Mouse (Mus musculus): ENCODE measurements at regions not wholly inside any gene's neighbourhood (a gene's known extent, or its start where the extent isn't known, plus 50 kb on each side); places are given as distances from the start of the nearest gene placed in this dataset.

DNA sequence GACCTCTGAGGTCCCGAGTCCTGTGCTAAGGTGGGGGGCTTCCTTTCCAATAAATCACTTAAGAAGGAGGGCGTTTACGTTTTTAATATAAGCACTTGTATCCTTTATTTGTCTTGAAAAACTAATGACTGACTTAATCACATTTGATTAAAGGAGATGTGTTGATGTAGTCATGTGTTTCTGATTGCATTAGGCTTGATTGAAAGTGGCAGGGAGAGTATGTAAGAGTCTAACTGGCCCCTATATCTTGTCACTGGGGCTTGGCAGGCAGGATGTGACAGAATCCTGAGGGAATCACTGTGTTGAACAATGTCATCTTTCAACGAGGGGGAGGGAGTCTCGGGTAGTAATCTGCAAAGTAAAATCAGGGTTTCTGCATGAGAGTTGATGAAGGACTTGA, 316.7 kb downstream of the Insc start:
- Histone ChIP-seq H3K36me3 (ENCODE audit: control insufficient read depth, insufficient read depth, low read length) (no peaks in the 10 kb centered on the region), H3K9ac (ENCODE audit: low read depth, low read length) (no peak overlapping the region), H3K27me3 (replicated peaks; ENCODE audit: control insufficient read depth, insufficient read depth, low read length) (0 out of 2 replicates have a peak, but pooled peaks cover 2% of the 10 kb centered on the region), H3K9me3 (ENCODE audit: control insufficient read depth, low read length) (no peaks in the 10 kb centered on the region), H3K27ac (ENCODE audit: low read length) (no peak overlapping the region), H3K4me1 (ENCODE audit: control insufficient read depth, insufficient read depth, low read length) (0 out of 2 replicates have a peak, but pooled peaks cover 3% of the 10 kb centered on the region), H3K4me2 (ENCODE audit: low read depth, low read length) (no peak overlapping the region), H3K4me3 (ENCODE audit: low read length) (no peak overlapping the region)
- no peak for ATAC-seq
- WGBS: 47% methylated on average over 5 of the region's 5 CpGs

DNA sequence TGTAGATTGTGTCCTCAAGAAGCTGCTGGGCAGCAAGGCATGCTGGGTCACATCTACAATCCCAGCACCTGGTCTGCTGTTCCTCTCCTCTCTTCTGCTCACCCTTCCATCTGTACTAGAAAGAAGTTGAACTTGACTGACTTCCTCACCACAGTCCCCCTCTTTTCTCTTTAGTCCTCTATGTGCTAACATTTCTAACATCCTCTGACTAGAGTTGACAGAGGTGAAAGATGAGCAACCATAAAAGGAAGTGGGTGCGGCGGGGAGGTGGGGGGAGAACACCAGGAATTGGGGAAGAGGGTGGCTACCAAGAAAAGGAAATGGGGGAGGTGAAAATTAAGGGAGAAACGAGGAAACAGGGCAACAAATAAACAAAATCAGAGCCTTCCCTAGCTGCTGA, 319.3 kb downstream of the Insc start:
- ATAC-seq: no peak
- no peak overlapping the region for H3K27ac ChIP-seq (ENCODE audit: low read length)
- H3K27me3 ChIP-seq (replicated peaks; ENCODE audit: control insufficient read depth, insufficient read depth, low read length): 0 out of 2 replicates have a peak, but pooled peaks cover under 1% of the 10 kb centered on the region
- no peaks in the 10 kb centered on the region for H3K36me3 ChIP-seq (ENCODE audit: control insufficient read depth, insufficient read depth, low read length)
- no peaks in the 10 kb centered on the region for H3K4me1 ChIP-seq (ENCODE audit: control insufficient read depth, insufficient read depth, low read length)
- no peak overlapping the region for H3K9ac ChIP-seq (ENCODE audit: low read depth, low read length)
- WGBS: 53% methylated on average over 3 of the region's 3 CpGs
- no peak overlapping the region for H3K4me3 ChIP-seq (ENCODE audit: low read length)
- no peaks in the 10 kb centered on the region for H3K9me3 ChIP-seq (ENCODE audit: control insufficient read depth, low read length)
- H3K4me2 ChIP-seq (ENCODE audit: low read depth, low read length): no peak overlapping the region

DNA sequence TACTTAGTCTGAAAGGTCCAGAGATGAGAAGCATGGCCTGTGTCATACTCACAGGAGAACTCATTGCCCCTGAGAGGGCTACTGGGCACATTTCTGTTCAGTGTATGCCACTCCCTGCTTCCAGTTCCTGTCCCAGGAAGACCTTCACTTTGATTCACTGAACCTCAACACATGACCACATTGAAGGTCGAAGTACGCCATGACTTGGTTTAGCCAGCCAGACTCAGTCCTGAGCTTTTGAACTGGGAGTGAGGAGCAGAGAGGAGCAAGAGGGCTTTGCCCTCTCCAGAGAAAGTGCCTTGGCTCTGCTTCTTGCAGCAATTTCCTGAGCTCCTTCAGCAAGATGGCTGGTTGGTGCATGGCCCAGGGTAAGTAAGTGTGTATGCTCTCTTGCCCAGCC, 324.1 kb downstream of the Insc start:
- 96% methylated on average over 2 of the region's 2 CpGs for WGBS
- no peak for ATAC-seq
- H3K27ac ChIP-seq (ENCODE audit: low read length): no peak overlapping the region

DNA sequence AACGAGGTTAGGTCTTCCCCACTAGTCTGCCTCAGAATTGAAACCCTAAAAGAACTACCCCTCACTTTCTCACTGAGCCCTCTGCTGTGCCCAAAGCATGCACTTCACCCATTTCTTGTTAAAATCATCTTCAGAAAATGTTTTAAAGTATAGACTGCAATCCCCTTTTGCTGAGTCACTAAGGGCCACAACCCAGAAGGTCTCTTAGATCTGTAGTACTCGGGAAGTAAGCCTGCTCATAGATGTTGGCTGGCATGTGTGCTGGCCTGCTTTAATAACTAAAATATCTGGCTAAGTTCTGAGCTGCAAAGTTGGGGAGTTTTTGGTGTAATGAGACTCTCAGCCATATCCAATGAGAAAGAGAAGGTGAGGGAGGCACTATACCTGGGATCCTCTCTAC, 329.9 kb downstream of the Insc start:
- no peak overlapping the region for H3K27ac ChIP-seq (ENCODE audit: low read length)
- no peak overlapping the region for H3K4me2 ChIP-seq (ENCODE audit: low read depth, low read length)
- no peaks in the 10 kb centered on the region for H3K9me3 ChIP-seq (ENCODE audit: control insufficient read depth, low read length)
- WGBS: 72% methylated on average over 2 of the region's 2 CpGs
- no peaks in the 10 kb centered on the region for H3K4me1 ChIP-seq (ENCODE audit: control insufficient read depth, insufficient read depth, low read length)
- H3K9ac ChIP-seq (ENCODE audit: low read depth, low read length): no peak overlapping the region
- no peak overlapping the region for H3K4me3 ChIP-seq (ENCODE audit: low read length)
- no peaks in the 10 kb centered on the region for H3K27me3 ChIP-seq (replicated peaks; ENCODE audit: control insufficient read depth, insufficient read depth, low read length)
- H3K36me3 ChIP-seq (ENCODE audit: control insufficient read depth, insufficient read depth, low read length): no peaks in the 10 kb centered on the region
- ATAC-seq: no peak

More for the DNA sequence above, 324.1 kb downstream of the Insc start:
- no peak overlapping the region for H3K9ac ChIP-seq (ENCODE audit: low read depth, low read length)
- no peaks in the 10 kb centered on the region for H3K27me3 ChIP-seq (replicated peaks; ENCODE audit: control insufficient read depth, insufficient read depth, low read length)
- no peaks in the 10 kb centered on the region for H3K36me3 ChIP-seq (ENCODE audit: control insufficient read depth, insufficient read depth, low read length)
- H3K4me3 ChIP-seq (ENCODE audit: low read length): no peak overlapping the region
- H3K9me3 ChIP-seq (ENCODE audit: control insufficient read depth, low read length): no peaks in the 10 kb centered on the region
- no peak overlapping the region for H3K4me2 ChIP-seq (ENCODE audit: low read depth, low read length)
- no peaks in the 10 kb centered on the region for H3K4me1 ChIP-seq (ENCODE audit: control insufficient read depth, insufficient read depth, low read length)

- ATAC-seq: no peak
- Histone ChIP-seq H3K4me3 (ENCODE audit: low read length) (no peak overlapping the region), H3K27ac (ENCODE audit: low read length) (no peak overlapping the region), H3K4me2 (ENCODE audit: low read depth, low read length) (no peak overlapping the region), H3K36me3 (ENCODE audit: control insufficient read depth, insufficient read depth, low read length) (no peaks in the 10 kb centered on the region), H3K27me3 (replicated peaks; ENCODE audit: control insufficient read depth, insufficient read depth, low read length) (no peaks in the 10 kb centered on the region), H3K9ac (ENCODE audit: low read depth, low read length) (no peak overlapping the region), H3K9me3 (ENCODE audit: control insufficient read depth, low read length) (no peaks in the 10 kb centered on the region), H3K4me1 (ENCODE audit: control insufficient read depth, insufficient read depth, low read length) (no peaks in the 10 kb centered on the region)
- WGBS: 89% methylated on average over 4 of the region's 4 CpGs
Observed at GRCm38 (mm10) chr7:115076781-115077180, 333.3 kb downstream of the Insc start.

- Histone ChIP-seq H3K27ac (ENCODE audit: low read length) (no peak overlapping the region), H3K36me3 (ENCODE audit: control insufficient read depth, insufficient read depth, low read length) (no peaks in the 10 kb centered on the region), H3K27me3 (replicated peaks; ENCODE audit: control insufficient read depth, insufficient read depth, low read length) (no peaks in the 10 kb centered on the region), H3K4me3 (ENCODE audit: low read length) (no peak overlapping the region), H3K4me1 (ENCODE audit: control insufficient read depth, insufficient read depth, low read length) (no peaks in the 10 kb centered on the region), H3K9ac (ENCODE audit: low read depth, low read length) (no peak overlapping the region), H3K4me2 (ENCODE audit: low read depth, low read length) (no peak overlapping the region), H3K9me3 (ENCODE audit: control insufficient read depth, low read length) (no peaks in the 10 kb centered on the region)
- no peak for ATAC-seq
- 82% methylated on average over 3 of the region's 3 CpGs for WGBS
Observed at GRCm38 (mm10) chr7:115084711-115085380, 341.4 kb downstream of the Insc start.

DNA sequence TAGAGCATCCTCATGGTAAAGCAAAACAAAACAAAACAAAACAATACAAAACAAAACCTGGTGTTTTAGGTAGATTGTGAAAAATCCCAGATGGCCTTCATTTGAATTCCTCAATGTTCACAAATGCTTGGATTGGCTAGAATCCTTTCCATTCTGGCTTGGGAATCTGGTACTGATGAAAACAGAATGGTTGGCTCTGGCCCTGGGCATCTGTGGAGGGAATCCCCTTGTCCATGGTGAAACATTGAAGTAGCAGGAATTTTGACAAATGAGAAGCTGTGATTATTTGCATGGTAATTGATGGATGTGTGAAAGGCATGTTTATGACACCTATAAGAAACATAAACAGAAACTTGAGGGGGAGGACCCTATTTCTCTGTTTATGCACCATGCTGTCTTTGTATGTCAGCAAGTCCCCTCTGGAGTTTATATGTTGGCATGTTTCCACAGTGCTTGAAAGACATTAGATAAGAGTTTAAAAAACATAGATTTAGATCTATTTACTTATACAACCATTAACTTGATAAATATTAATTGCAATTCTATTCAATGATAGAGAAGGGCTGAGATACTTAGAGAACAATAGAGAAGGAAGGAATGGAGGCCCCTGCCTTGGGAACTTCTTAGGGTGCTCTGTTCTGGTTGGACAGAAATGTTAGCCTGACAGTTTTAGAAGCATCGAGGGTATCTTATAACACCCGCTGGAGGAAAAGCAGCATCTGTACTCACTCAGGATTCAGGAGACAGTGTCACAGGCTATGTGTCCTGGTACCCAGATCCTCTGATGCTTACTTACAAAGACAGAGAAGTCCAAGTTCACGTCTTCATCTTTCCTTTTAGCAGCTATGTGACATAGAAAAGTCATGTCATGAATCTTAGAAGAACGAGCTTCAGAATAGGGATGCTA, 343.3 kb downstream of the Insc start:
- Histone ChIP-seq H3K4me1 (ENCODE audit: control insufficient read depth, insufficient read depth, low read length) (no peaks in the 10 kb centered on the region), H3K4me3 (ENCODE audit: low read length) (no peak overlapping the region), H3K36me3 (ENCODE audit: control insufficient read depth, insufficient read depth, low read length) (no peaks in the 10 kb centered on the region), H3K9ac (ENCODE audit: low read depth, low read length) (no peak overlapping the region), H3K9me3 (ENCODE audit: control insufficient read depth, low read length) (no peaks in the 10 kb centered on the region), H3K27ac (ENCODE audit: low read length) (no peak overlapping the region), H3K4me2 (ENCODE audit: low read depth, low read length) (no peak overlapping the region), H3K27me3 (replicated peaks; ENCODE audit: control insufficient read depth, insufficient read depth, low read length) (no peaks in the 10 kb centered on the region)
- ATAC-seq: no peak
- 64% methylated on average over 4 of the region's 4 CpGs for WGBS

- no peaks in the 10 kb centered on the region for H3K9me3 ChIP-seq (ENCODE audit: control insufficient read depth, low read length)
- H3K4me3 ChIP-seq (ENCODE audit: low read length): no peak overlapping the region
- 69% methylated on average over 3 of the region's 3 CpGs for WGBS
- no peaks in the 10 kb centered on the region for H3K27me3 ChIP-seq (replicated peaks; ENCODE audit: control insufficient read depth, insufficient read depth, low read length)
- no peak overlapping the region for H3K4me2 ChIP-seq (ENCODE audit: low read depth, low read length)
- no peak for ATAC-seq
- no peaks in the 10 kb centered on the region for H3K36me3 ChIP-seq (ENCODE audit: control insufficient read depth, insufficient read depth, low read length)
- no peaks in the 10 kb centered on the region for H3K4me1 ChIP-seq (ENCODE audit: control insufficient read depth, insufficient read depth, low read length)
- H3K27ac ChIP-seq (ENCODE audit: low read length): no peak overlapping the region
- H3K9ac ChIP-seq (ENCODE audit: low read depth, low read length): no peak overlapping the region
Observed at GRCm38 (mm10) chr7:115092481-115093050, 349.1 kb downstream of the Insc start.

- Histone ChIP-seq H3K4me3 (ENCODE audit: low read length) (no peak overlapping the region), H3K4me1 (ENCODE audit: control insufficient read depth, insufficient read depth, low read length) (no peaks in the 10 kb centered on the region), H3K9me3 (ENCODE audit: control insufficient read depth, low read length) (no peaks in the 10 kb centered on the region), H3K36me3 (ENCODE audit: control insufficient read depth, insufficient read depth, low read length) (no peaks in the 10 kb centered on the region), H3K4me2 (ENCODE audit: low read depth, low read length) (no peak overlapping the region), H3K27me3 (replicated peaks; ENCODE audit: control insufficient read depth, insufficient read depth, low read length) (no peaks in the 10 kb centered on the region), H3K9ac (ENCODE audit: low read depth, low read length) (no peak overlapping the region), H3K27ac (ENCODE audit: low read length) (no peak overlapping the region)
- ATAC-seq: no peak
- 63% methylated on average over 2 of the region's 2 CpGs for WGBS
Observed at GRCm38 (mm10) chr7:115106041-115106440, 362.5 kb downstream of the Insc start.

Measured in intestine, embryonic 16.5 days (tissue).